24 mouse cellular contexts compared by ENCODE assay signal in genomic region chr5:88540845-88541244, GRCm38 (mm10). TPM values are rescaled to one million over a fixed set of nuclear protein-coding genes. Genes with fewer than 3 reads are reported as not detected.
"Had no signal": no experiment of that assay in that cellular context is flagged by ENCODE, and none has a peak within 500 bp of the region (broad histone marks: within the 10 kb centered on the region; RNA-seq: fewer than 3 reads in every experiment).

No protein-coding gene starts in this region.

- H3K36me3 ChIP-seq: neural tube, embryonic 12.5 days; neural tube, embryonic 13.5 days; neural tube, embryonic 15.5 days; stomach, embryonic 15.5 days had no signal

- H3K27me3 ChIP-seq: neural tube, embryonic 12.5 days; neural tube, embryonic 13.5 days; neural tube, embryonic 15.5 days; stomach, embryonic 15.5 days had no signal

- H3K4me1 ChIP-seq: neural tube, embryonic 12.5 days; neural tube, embryonic 13.5 days; neural tube, embryonic 15.5 days; stomach, embryonic 15.5 days had no signal

- H3K27ac ChIP-seq: neural tube, embryonic 12.5 days; neural tube, embryonic 13.5 days; neural tube, embryonic 15.5 days; stomach, embryonic 15.5 days; stomach, postnatal 0 days had no signal

- DNase-seq: retina, postnatal 1 day; right cerebral cortex, adult 18-20 months; right cerebral cortex, postnatal 14 days; right cerebral cortex, postnatal 25 days; right cerebral cortex, postnatal 4 days; spleen, adult 18-20 months; thymus, adult 18-20 months; thymus, adult 2 months; thymus, postnatal 14 days; thymus, postnatal 25 days; thymus, postnatal 36 days; thymus, postnatal 4 days had no signal

- H3K4me2 ChIP-seq: neural tube, embryonic 12.5 days; neural tube, embryonic 13.5 days; neural tube, embryonic 15.5 days; stomach, embryonic 15.5 days had no signal

- H3K9ac ChIP-seq: neural tube, embryonic 12.5 days; neural tube, embryonic 13.5 days; neural tube, embryonic 15.5 days; stomach, embryonic 15.5 days had no signal

- H3K9me3 ChIP-seq: neural tube, embryonic 12.5 days; neural tube, embryonic 13.5 days; neural tube, embryonic 15.5 days; stomach, embryonic 15.5 days had no signal

- H3K4me3 ChIP-seq: neural tube, embryonic 12.5 days; neural tube, embryonic 13.5 days; neural tube, embryonic 15.5 days; stomach, embryonic 15.5 days had no signal

RNA-seq across cellular contexts. Expression of gene Jchain, which starts 13.2 kb away (rescaled TPM):
- polyA plus RNA-seq: stomach, embryonic 14.5 days; stomach, postnatal 0 days had no signal

RNA-seq across cellular contexts. Expression of gene Enam, which starts 53.1 kb away (rescaled TPM):
- total RNA-seq: neutrophil, adult 5-6 weeks had no signal
- polyA plus RNA-seq: neural tube, embryonic 12.5 days; neural tube, embryonic 13.5 days; neural tube, embryonic 14.5 days; neural tube, embryonic 15.5 days; spleen, adult 2 months; stomach, embryonic 14.5 days; stomach, embryonic 15.5 days; stomach, embryonic 16.5 days; stomach, postnatal 0 days; testis, adult 2 months; thymus, adult 2 months; urinary bladder, adult 2 months had no signal
